Mouse (Mus musculus) lung, adult 18-20 months (tissue): ENCODE data around the gene Mbd6.
"Not testable (repeated sequence)": the region's sequence is repeated elsewhere in the genome, so short reads cannot be mapped to it uniquely, and the experiment has no call there.

Experiments
- DNase-seq, 2 experiments: peaks; one replicate each; pipeline ENCODE4 v3.0.0; 2022; ENCODE audit warnings: mixed read lengths in 2 of 2

Gene Mbd6

DNA sequence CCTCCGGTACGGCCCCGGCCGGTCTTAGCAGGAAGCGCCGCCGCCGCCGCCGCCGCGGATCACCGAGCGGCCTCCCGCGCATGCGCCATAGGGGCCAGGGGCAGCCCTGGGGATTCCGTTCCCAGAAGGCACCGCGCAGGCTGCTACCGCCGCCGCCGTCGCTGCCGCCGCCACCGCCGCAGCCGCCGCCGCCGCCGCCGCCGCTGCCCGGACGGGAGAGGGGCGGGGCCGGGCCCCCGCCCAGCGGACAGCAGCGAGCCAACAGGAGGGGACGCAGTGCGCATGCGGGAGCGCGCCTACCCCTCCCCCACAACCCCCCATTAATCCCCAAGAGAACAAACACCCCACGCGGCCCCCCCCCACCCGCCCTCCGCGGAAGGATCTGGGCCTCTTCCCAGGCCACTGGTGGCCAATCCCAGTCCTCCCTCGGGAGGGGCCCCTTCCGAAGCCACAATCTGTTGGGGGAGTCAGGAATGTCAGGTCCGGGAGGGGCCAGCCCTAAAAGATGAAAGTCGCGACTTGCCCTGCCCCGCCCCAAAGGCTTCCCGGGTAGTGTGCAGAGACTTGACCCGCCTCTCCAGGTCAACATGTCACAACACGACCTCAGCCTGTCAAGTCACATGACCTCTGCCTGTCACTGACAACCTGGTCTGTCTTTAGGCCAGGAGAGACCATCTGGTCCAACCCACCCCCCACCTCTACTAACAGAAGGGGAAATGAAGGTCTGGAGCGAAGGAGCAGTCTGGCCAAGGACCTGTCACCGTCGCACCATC is at the start of gene Mbd6:
Mbd6 (minus strand) TSS at position 219 of the 773 bp plus-strand sequence.
- peak; percentile 94 to 96 for DNase-seq

DNA sequence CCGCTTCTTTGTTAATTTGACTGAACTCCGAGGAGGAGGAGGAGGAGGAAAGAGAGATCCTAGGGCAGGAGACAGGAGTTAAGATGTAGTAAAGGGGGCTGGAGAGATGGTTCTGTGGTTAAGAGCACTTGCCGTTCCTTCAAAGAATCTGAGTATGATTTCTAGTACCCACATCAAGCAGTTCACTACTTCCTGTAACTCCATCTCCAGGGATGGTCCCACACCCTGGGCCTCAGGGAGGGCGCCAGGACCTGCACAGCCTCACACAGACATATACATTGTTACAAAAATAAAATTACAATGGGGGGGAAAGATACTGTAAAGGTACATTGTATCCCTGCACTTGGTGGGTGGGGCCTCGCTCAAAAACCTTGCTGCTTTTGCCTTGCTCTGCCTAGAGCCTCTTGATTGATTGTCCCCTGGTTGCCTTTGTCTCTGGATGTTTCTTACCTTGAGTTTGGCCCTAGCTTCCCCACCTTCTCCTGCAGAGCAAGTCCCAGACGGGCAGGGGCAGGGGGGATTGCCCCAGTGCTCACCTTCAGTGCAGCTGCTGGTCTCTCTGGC is 48.8 kb upstream of the Mbd6 start:
- DNase-seq: no peak

DNA sequence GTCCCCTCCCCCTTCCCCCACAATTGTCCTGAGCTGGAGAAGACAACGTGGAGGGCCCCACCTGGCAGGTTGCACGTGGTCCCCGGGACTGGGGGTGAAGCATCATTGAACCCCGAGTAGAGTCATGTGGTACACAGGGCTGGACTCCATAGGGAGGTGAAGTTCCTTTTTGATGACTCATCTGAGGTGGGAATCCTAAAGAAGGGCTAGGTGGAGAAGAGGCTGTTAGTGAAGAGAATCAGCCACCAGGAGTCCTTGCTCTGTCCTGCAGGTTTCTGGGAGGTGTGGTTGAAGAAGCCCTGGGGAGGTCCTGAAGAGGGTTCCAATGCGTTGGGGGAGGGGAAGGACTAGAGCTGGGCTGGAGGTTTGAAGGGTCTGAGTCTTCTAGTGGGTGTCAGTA is 48.1 kb upstream of the Mbd6 start:
- no peak for DNase-seq

- no peak for DNase-seq
These were observed 46.5 kb upstream of the Mbd6 start for GRCm38 (mm10) chr10:127335271-127335670.

- DNase-seq: no peak
These were observed 44.3 kb upstream of the Mbd6 start for GRCm38 (mm10) chr10:127333152-127333551.

- no peak for DNase-seq
These were observed 43.5 kb upstream of the Mbd6 start for GRCm38 (mm10) chr10:127332211-127332874.

DNA sequence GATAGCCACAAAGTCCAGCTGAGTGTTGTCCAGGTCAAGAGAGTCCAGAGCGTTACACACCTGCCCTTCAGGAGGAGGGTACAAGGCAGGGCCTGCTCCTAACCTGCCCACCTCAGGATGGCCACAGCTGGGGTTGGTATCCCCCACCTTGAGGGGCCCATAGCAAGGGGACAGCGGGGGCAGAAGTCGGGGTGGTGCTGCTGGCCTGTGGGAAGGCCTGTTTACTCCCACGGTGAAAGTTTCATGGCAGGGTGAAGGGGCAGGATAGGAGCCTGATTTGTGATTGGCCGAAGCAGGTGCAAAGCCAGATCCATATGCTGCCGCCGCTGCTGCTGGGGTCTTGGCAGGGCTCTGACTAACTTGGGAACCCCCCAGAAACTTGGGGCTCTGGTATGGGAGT is 41.4 kb upstream of the Mbd6 start:
- DNase-seq: no peak

DNA sequence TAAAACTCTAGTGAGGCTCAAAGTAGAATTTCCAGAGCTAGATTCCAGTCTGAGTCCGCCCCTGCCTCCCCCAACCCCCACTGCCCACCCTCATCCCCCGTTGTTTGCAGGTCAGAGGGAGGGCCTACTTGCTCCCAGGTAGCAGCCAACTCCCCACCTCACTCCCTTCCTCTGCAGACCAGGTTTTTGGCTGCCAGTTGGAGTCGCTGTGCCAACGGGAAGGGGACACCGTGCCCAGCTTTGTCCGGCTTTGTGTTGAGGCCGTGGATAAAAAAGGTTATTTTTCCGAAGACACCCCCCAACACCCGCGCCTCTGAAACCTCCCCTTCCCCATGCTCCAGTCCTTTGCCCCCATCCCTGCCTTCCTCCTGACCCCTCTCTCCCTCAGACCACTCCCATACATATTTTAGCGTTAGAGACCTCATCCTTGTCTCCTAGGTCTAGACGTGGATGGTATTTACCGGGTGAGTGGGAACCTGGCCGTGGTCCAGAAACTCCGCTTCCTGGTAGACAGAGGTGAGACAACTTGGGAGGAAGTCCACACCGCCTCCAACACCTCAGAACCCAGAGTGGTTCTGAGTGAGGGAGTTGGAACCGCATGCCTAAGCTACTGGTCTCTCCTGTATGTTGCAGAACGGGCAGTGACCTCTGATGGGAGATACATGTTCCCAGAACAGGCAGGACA is 38.8 kb upstream of the Mbd6 start:
- no peak for DNase-seq

DNA sequence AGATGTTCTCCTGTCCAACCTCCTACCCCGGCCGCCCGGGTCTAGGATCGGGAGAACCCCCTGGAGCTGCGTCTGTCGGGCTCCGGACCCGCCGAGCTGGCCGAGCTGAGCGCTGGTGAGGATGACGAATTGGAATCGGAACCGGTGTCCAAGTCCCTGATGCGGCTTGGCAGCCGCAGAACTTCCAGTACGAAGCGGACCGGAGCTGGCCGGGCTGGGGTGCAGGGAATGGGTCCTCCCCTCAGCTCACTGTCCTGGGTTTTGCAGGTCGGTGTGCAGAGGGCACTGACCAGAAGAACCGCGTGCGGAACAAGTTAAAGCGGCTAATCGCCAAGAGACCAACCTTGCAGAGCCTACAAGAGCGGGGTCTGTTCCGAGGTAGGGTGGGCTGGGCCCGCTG is 38.0 kb upstream of the Mbd6 start:
- no peak for DNase-seq

- no peak for DNase-seq
These were observed 37.4 kb upstream of the Mbd6 start for GRCm38 (mm10) chr10:127326017-127326801.

DNA sequence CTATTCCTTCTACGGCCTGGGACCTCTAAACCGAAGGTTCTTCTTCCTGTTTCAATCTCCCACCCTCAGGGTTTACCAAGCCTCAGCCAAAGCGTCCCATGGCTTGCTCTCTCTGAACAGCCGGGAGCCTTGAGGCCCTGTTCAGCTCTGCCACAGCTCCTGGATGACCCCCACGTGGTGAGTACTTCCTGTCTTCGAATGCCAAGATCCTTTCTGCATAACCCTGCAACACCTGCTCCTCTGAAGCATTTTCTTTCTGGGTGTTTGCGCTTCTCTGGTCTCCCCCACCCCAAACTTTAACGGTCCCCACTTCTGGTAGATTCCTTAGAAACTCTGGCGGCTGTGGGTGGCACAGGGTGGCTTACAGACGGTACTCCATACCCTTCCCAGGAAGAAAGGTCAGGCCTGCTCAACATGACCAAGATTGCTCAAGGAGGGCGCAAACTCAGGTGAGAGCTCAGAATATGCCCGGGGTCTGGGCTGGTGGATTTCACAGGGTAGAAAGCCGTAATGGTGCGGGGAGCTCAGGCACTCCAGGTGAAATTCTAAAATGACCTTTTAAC is 36.7 kb upstream of the Mbd6 start:
- no peak for DNase-seq

DNA sequence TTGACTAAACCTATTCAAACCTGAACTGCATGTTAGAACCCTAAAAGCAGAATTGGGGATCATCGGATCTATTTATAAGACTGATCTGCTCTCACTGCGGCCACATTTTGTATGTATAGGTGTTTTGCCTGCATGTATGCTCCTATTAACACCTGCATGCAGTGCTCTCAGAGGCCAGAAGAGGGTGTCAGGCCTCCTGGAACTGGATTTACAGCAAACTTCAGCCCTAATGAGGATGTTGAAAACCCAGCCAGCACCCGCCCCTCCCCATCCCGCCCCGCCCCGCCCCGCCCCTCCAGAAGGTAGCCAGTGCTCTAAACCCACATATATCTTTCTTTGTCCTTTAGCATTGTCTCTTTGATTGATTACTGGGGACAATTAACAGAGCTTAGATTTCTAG is 35.7 kb upstream of the Mbd6 start:
- peak; percentile 67 to 68 for DNase-seq

- peak; percentile 51 to 52 for DNase-seq
These were observed 34.5 kb upstream of the Mbd6 start for GRCm38 (mm10) chr10:127323131-127323855.

GRCm38 (mm10) chr10:127322669-127323068 is 33.9 kb upstream of the Mbd6 start:
- no peak for DNase-seq

GRCm38 (mm10) chr10:127322178-127322577 is 33.4 kb upstream of the Mbd6 start:
- DNase-seq: no peak

GRCm38 (mm10) chr10:127321621-127322020 is 32.8 kb upstream of the Mbd6 start, which contains the start of gene Arhgap9:
Gene Arhgap9, plus strand, starts transcription at chr10:127321964.
- DNase-seq: no peak

GRCm38 (mm10) chr10:127319969-127320368 is 31.2 kb upstream of the Mbd6 start:
- DNase-seq: no peak

DNA sequence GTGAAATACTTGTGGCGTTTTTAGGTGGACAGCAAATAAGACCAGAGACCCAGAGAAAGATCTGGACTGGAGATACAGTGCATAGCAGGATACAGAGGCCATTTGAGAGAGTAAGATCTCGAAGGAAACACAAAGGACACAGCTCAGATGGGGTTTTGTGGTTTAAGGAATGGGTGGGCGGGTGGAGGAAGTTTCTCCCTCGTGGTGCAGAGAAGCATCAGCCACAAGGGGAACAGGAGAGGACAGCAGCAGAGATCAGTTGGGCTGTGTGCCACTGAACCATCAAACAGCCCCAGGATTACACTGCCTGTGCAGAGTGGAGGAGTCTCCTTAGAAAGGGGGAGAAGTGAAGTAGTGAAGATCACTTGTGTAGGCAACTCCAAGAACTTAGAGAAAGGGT is 29.2 kb upstream of the Mbd6 start:
- DNase-seq: no peak

DNA sequence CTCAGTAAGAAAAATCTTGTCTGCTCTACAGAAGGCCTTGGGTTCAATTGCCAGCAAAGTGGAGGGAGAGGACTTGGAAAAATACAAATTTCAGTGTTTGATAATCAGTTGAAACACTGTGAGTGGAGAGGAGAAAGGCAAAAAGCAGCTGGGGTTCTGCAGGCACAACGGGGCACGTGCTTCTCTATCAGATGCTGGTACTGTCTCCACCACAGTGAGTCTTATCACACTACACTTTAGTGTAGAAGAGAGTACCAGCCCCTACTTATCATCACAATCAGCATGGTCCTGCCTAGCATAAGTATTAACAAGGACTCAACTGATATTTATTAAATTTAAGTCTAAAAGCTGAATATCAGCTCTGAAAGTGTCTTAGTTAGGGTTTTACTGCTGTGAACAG is 28.5 kb upstream of the Mbd6 start:
- DNase-seq: no peak

- not testable (repeated sequence) for DNase-seq
These were observed 26.1 kb upstream of the Mbd6 start for GRCm38 (mm10) chr10:127314950-127315349.

GRCm38 (mm10) chr10:127313516-127313915 is 24.7 kb upstream of the Mbd6 start:
- DNase-seq: not testable (repeated sequence)

DNA sequence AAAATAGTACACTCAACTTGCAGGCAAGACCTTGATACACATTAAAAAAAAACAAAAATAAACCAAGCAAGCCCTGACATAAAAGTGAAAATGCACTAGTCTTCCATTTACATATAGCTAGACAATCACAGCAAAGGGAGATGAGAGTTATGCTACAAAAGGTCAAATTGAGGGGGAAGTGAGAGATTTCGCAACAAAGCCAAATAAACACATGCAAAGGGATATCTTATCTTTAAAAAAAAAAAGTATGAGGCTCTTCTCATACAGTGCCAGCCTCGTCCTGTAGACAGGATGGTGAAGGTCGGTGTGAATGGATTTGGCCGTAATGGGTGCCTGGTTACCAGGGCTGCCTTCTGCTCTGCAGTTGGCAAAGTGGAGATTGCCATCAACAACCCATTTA is 24.0 kb upstream of the Mbd6 start:
- no peak for DNase-seq
